Mouse (Mus musculus) liver, adult 2 months (tissue): ENCODE results near the gene Ptpn23. TPM values are rescaled to one million over a fixed set of nuclear protein-coding genes. Genes with fewer than 3 reads are reported as not detected.

Experiments used
- DNase-seq: peaks from one replicate; pipeline ENCODE4 v3.0.0-alpha.2; 2011; ENCODE audit warnings: low read depth, low spot score; ENCODE audit errors: extremely low read depth
- H3K27ac ChIP-seq: fragments of 200-500 bp; replicated peaks from 2 replicates; pipeline ENCODE4 v1.5.1; 2012; ENCODE audit warnings: low read depth, mild to moderate bottlenecking, control low read depth, inconsistent platforms, low read length; ENCODE audit not compliant: insufficient read depth
- H3K27me3 ChIP-seq: fragments of 200-500 bp; 2 replicates; pipeline ENCODE4 v1.6.1; 2012; ENCODE audit warnings: mild to moderate bottlenecking, moderate library complexity, low read length, inconsistent platforms; ENCODE audit not compliant: control insufficient read depth, insufficient read depth
- H3K36me3 ChIP-seq: fragments of 200-500 bp; 2 replicates; pipeline ENCODE4 v1.6.1; 2012; ENCODE audit warnings: low read length, inconsistent platforms; ENCODE audit not compliant: control insufficient read depth, insufficient read depth
- H3K4me1 ChIP-seq: fragments of 200-500 bp; 2 replicates; pipeline ENCODE4 v1.6.1; 2011; ENCODE audit warnings: low read length; ENCODE audit not compliant: control insufficient read depth, insufficient read depth
- H3K4me3 ChIP-seq: fragments of 200-500 bp; 2 replicates; pipeline ENCODE4 v1.5.1; 2011; ENCODE audit warnings: low read depth, mild to moderate bottlenecking, control low read depth, low read length, moderate library complexity; ENCODE audit not compliant: insufficient read depth
- H3K79me2 ChIP-seq: fragments of 200-500 bp; 2 replicates; pipeline ENCODE4 v1.6.1; 2012; ENCODE audit warnings: inconsistent platforms, mild to moderate bottlenecking, low read length, moderate library complexity; ENCODE audit not compliant: control insufficient read depth, insufficient read depth
- H3K9ac ChIP-seq: fragments of 200-500 bp; 2 replicates; pipeline ENCODE4 v1.6.1; 2012; ENCODE audit warnings: low read depth, mild to moderate bottlenecking, control low read depth, inconsistent platforms, low read length
- CTCF ChIP-seq: fragments of 200-500 bp; IDR thresholded peaks from 2 replicates; pipeline ENCODE4 v1.5.1; 2011; ENCODE audit warnings: low read depth, low read length, control low read depth
- POLR2A ChIP-seq: fragments of 200-500 bp; IDR thresholded peaks from 2 replicates; pipeline ENCODE4 v1.6.1; 2011; ENCODE audit warnings: low read length, control low read depth; ENCODE audit not compliant: insufficient read depth; ENCODE audit errors: extremely low read depth
- whole genome bisulfite sequencing: fragments of 180-500 bp; shearing (Covaris S2); methylation state at CpG from one replicate; pipeline ENCODE4 v1.1.7; 2018; 5-methylcytosine and 5-hydroxymethylcytosine counted together
- polyA plus RNA-seq: library from polyadenylated mRNA; depleted of rRNA; stranded (reverse); fragments of >200 nt; gene quantifications from 2 replicates; pipeline ENCODE4 v1.2.3, GENCODE M21; 2012
- total RNA-seq: library from RNA; depleted of rRNA; stranded (reverse); fragments of >200 nt; gene quantifications from 2 replicates; pipeline ENCODE4 v1.2.3, GENCODE M21; 2014

Gene Ptpn23
- total and polyA plus RNA-seq, 2 experiments = 4.5 to 10.7 TPM

DNA sequence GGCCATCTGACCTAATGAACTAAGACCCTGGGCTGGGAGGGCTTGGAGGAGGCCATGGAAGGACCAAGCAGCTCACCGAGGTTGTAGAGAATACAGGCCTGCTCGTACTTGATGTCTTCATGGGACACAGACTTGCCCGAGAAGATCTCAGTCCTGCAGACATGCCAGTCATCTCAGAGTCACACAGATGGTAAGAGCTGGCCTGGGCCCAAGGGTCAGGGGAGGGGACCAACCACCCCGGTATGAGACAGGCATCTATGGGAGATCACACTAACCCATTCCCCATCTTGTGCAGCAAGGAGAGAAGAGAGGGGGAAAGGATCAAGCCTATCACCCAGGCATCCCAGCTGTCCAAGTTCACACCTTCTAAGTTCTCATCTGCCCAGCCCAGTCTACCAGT lies 14.7 kb downstream of the Ptpn23 start:
- H3K79me2 ChIP-seq = no peaks in the 10 kb centered on the region
- H3K4me3 ChIP-seq = no peak overlapping the region
- H3K27me3 ChIP-seq = no peaks in the 10 kb centered on the region
- DNase-seq = no peak
- H3K36me3 ChIP-seq = peaks cover 6% of the 10 kb centered on the region; the same call in 1 of the 2 replicates
- no peak for TF ChIP-seq CTCF
- TF ChIP-seq POLR2A = no peak
- H3K27ac ChIP-seq = no peak overlapping the region
- H3K4me1 ChIP-seq = no peaks in the 10 kb centered on the region
- WGBS = 87% methylated on average over 4 of the region's 4 CpGs
- no peak overlapping the region for H3K9ac ChIP-seq

DNA sequence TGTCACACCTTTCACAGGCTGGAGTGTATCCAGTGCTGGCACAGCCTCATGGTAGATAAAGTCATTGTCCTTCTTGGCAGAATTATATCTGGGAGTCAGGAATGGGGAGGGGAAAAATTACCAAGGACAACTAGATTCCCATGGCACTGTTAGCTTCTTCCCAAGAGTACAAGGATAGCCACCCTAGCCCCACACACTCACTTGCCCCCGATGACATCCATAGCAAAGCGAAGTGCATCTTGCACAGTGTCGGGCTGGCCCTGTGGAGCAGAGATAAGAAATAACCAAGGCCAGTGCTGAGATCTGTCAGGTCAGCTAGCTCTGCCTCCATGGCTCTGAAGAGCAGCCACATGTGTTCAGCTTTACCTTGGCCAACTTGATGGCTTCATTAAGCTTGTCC lies 17.2 kb downstream of the Ptpn23 start:
- Histone ChIP-seq H3K4me3 (no peak overlapping the region), H3K36me3 (peaks cover 6% of the 10 kb centered on the region; the same call in 1 of the 2 replicates), H3K79me2 (no peaks in the 10 kb centered on the region), H3K27me3 (no peaks in the 10 kb centered on the region), H3K9ac (no peak overlapping the region), H3K4me1 (no peaks in the 10 kb centered on the region), H3K27ac (no peak overlapping the region)
- TF ChIP-seq CTCF = no peak
- TF ChIP-seq POLR2A = no peak
- WGBS = 84% methylated on average over 3 of the region's 3 CpGs
- DNase-seq = no peak

DNA sequence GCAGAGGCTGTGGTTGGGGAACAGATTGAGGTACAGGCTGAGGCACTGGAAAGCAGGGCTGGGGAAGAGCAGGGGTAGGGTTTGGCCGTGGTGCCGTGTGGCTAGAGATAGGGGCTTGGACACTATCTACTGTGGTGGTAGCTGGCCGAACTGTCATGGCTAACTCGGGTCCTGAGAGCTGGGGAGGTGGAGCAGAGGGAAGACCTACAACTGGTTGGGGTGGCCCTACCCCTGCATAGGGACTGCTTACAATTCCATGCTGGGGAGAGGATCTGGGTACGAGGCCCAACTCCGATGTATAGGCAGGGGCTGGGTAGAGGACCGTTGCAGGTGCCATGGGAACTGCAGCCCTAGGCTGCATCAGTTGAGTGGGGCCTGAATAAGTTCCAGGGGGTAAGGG lies 20.0 kb downstream of the Ptpn23 start:
- no peak overlapping the region for H3K27ac ChIP-seq
- no peaks in the 10 kb centered on the region for H3K27me3 ChIP-seq
- no peak for DNase-seq
- TF ChIP-seq POLR2A = no peak
- no peaks in the 10 kb centered on the region for H3K79me2 ChIP-seq
- WGBS = 96% methylated on average over 7 of the region's 7 CpGs
- H3K4me3 ChIP-seq = no peak overlapping the region
- peaks cover 18% of the 10 kb centered on the region; the same call in 1 of the 2 replicates for H3K36me3 ChIP-seq
- no peak overlapping the region for H3K9ac ChIP-seq
- no peaks in the 10 kb centered on the region for H3K4me1 ChIP-seq

DNA sequence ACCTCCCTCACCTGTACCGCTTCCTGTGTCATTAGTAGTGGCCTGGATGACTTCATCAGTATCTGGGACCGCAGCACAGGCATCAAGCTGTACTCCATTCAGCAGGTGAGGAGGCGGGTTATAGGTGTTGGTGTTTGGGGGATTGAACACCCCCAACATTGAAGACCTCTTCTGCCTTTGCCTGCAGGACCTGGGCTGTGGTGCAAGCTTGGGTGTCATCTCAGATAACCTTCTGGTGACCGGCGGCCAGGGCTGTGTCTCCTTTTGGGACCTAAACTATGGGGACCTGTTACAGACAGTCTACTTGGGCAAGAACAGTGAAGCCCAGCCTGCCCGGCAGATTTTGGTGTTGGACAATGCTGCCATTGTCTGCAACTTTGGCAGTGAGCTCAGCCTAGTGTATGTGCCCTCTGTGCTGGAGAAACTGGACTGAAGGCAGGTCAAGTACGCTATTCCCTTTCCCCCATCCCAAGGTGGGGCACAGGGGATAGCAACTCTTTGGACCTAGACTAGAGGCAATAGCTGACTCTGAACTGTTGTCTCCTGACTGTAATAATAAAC lies 23.6 kb downstream of the Ptpn23 start:
- H3K79me2 ChIP-seq = no peaks in the 10 kb centered on the region
- no peaks in the 10 kb centered on the region for H3K4me1 ChIP-seq
- no peak overlapping the region for H3K9ac ChIP-seq
- DNase-seq = no peak
- no peaks in the 10 kb centered on the region for H3K27me3 ChIP-seq
- H3K36me3 ChIP-seq = peaks cover 19% of the 10 kb centered on the region; the same call in 1 of the 2 replicates
- H3K4me3 ChIP-seq = no peak overlapping the region
- 88% methylated on average over 7 of the region's 7 CpGs for WGBS
- TF ChIP-seq POLR2A (no peak), CTCF (no peak)
- H3K27ac ChIP-seq = no peak overlapping the region

DNA sequence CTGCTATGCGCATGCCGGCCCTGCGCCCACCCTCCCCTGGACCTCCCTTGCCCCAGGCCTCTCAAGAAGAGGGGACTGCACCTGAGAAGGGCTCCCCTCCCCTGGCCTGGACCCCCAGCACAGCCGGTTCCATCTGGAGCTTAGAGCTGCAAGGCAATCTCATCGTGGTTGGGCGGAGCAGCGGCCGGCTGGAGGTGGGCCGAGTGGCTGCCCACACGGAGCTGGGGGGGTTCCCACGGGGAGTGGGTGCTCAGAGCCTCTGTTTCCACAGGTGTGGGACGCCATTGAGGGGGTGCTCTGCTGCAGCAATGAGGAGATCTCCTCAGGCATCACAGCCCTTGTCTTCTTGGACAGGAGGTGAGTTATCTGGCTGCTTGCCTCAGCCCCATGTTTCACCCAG lies 26.7 kb downstream of the Ptpn23 start:
- Histone ChIP-seq H3K4me1 (no peaks in the 10 kb centered on the region), H3K27ac (no peak overlapping the region), H3K79me2 (no peaks in the 10 kb centered on the region), H3K36me3 (peaks cover 27% of the 10 kb centered on the region), H3K9ac (no peak overlapping the region), H3K4me3 (no peak overlapping the region), H3K27me3 (no peaks in the 10 kb centered on the region)
- DNase-seq = no peak
- WGBS = 88% methylated on average over 12 of the region's 12 CpGs
- TF ChIP-seq POLR2A (no peak), CTCF (no peak)

DNA sequence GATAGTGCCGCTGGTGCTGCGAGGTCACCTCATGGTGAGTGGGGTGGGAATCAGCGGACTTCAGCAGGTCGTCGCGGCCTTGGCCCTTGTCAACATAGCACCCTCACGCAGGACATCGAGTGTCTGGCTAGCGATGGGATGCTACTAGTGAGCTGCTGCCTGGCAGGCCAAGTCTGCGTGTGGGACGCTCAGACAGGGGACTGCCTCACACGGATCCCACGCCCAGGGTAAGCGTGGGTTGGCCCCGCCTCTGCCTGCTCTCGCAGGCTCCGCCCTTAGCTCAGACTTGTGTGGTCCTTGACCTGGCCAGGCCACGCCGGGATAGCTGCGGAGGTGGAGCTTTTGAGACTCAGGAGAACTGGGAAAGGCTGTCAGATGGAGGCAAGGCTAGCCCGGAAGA lies 27.4 kb downstream of the Ptpn23 start:
- no peak for DNase-seq
- Histone ChIP-seq H3K4me3 (no peak overlapping the region), H3K79me2 (no peaks in the 10 kb centered on the region), H3K36me3 (peaks cover 30% of the 10 kb centered on the region), H3K4me1 (no peaks in the 10 kb centered on the region), H3K27ac (no peak overlapping the region), H3K9ac (no peak overlapping the region), H3K27me3 (no peaks in the 10 kb centered on the region)
- WGBS = 66% methylated on average over 21 of the region's 21 CpGs
- no peak for TF ChIP-seq CTCF
- TF ChIP-seq POLR2A = no peak
